Mouse (Mus musculus) MEL (cell line): ENCODE results near the gene Vstm5. TPM values are rescaled to one million over a fixed set of nuclear protein-coding genes. Genes with fewer than 3 reads are reported as not detected.

Experiments used
- DNase-seq: peaks from one replicate; pipeline ENCODE4 v3.0.0; 2011; ENCODE audit warnings: low read depth, low spot score
- H3K27ac ChIP-seq: 2 replicates; pipeline ENCODE4 v1.5.1; 2012; ENCODE audit warnings: low read depth, mild to moderate bottlenecking, control low read depth, low read length, moderate library complexity; ENCODE audit not compliant: control insufficient read depth
- H3K27me3 ChIP-seq, 2 experiments: fragments of 150-350 bp in 1 of 2; sonication (generic) in 1 of 2; 2 replicates each; pipeline ENCODE4 v1.6.1; 2012; ENCODE audit warnings: low read length in 2 of 2, mild to moderate bottlenecking in 2 of 2, improper control_type of control experiment in 1 of 2, moderate library complexity in 1 of 2; ENCODE audit not compliant: insufficient read depth in 2 of 2, control insufficient read depth in 1 of 2
- H3K36me3 ChIP-seq, 2 experiments: 2 replicates each; pipeline ENCODE4 v1.6.1; 2012 to 2014; ENCODE audit warnings: low read length in 2 of 2, improper control_type of control experiment in 1 of 2, inconsistent platforms in 1 of 2, mild to moderate bottlenecking in 1 of 2; ENCODE audit not compliant: insufficient read depth in 2 of 2, control insufficient read depth in 1 of 2
- H3K4me1 ChIP-seq, 2 experiments: fragments of 150-350 bp in 1 of 2; sonication (generic) in 1 of 2; 2 replicates each; pipeline ENCODE4 v1.6.1; 2012; ENCODE audit warnings: low read length in 2 of 2, improper control_type of control experiment in 1 of 2, mild to moderate bottlenecking in 1 of 2; ENCODE audit not compliant: insufficient read depth in 2 of 2, control insufficient read depth in 1 of 2
- H3K4me3 ChIP-seq, 2 experiments: fragments of 150-350 bp in 1 of 2; sonication (generic) in 1 of 2; 2 replicates each; pipeline ENCODE4 v1.5.1; 2012; ENCODE audit warnings: low read depth in 2 of 2, low read length in 2 of 2, mild to moderate bottlenecking in 2 of 2, moderate library complexity in 2 of 2, control low read depth in 1 of 2, improper control_type of control experiment in 1 of 2; ENCODE audit not compliant: control insufficient read depth in 1 of 2, insufficient read depth in 1 of 2
- H3K79me2 ChIP-seq: 2 replicates; pipeline ENCODE4 v1.6.1; 2012; ENCODE audit warnings: mild to moderate bottlenecking, low read length, moderate library complexity; ENCODE audit not compliant: control insufficient read depth, poor library complexity, insufficient read depth
- H3K9ac ChIP-seq: 2 replicates; pipeline ENCODE4 v1.6.1; 2012; ENCODE audit warnings: low read depth, mild to moderate bottlenecking, control low read depth, low read length, moderate library complexity; ENCODE audit not compliant: control insufficient read depth, poor library complexity, severe bottlenecking
- H3K9me3 ChIP-seq: fragments of 150-350 bp; sonication (generic); replicated peaks from 2 replicates; pipeline ENCODE4 v1.6.1; 2012; ENCODE audit warnings: mild to moderate bottlenecking, low read length, improper control_type of control experiment, moderate library complexity; ENCODE audit not compliant: insufficient read depth
- BHLHE40 ChIP-seq: IDR thresholded peaks from 2 replicates; pipeline ENCODE4 v1.6.1; 2012; ENCODE audit warnings: low read depth, mild to moderate bottlenecking, inconsistent platforms, low read length, improper control_type of control experiment, borderline replicate concordance
- CTCF ChIP-seq, 3 experiments: IDR thresholded peaks in 2 of 3; conservative IDR thresholded peaks in 1 of 3; 2 replicates each; pipeline ENCODE4 v1.5.1; 2011 to 2012; ENCODE audit warnings: low read length in 3 of 3, low read depth in 2 of 3, mild to moderate bottlenecking in 2 of 3, improper control_type of control experiment in 1 of 3, inconsistent platforms in 1 of 3, mixed read lengths in 1 of 3, moderate library complexity in 1 of 3; ENCODE audit not compliant: control insufficient read depth in 1 of 3, insufficient read depth in 1 of 3, poor library complexity in 1 of 3, severe bottlenecking in 1 of 3
- E2F4 ChIP-seq: IDR thresholded peaks from 2 replicates; pipeline ENCODE4 v1.6.1; 2011; ENCODE audit warnings: low read depth, low read length, improper control_type of control experiment, borderline replicate concordance
- EP300 ChIP-seq, 2 experiments: IDR thresholded peaks; 2 replicates each; pipeline ENCODE4 v1.6.1; 2011; ENCODE audit warnings: improper control_type of control experiment in 2 of 2, low read length in 2 of 2, low read depth in 1 of 2, mild to moderate bottlenecking in 1 of 2
- ETS1 ChIP-seq: IDR thresholded peaks from 2 replicates; pipeline ENCODE4 v1.6.1; 2012; ENCODE audit warnings: low read depth, mild to moderate bottlenecking, inconsistent platforms, low read length, improper control_type of control experiment, moderate library complexity
- JUND ChIP-seq: IDR thresholded peaks from 2 replicates; pipeline ENCODE4 v1.6.1; 2011; ENCODE audit warnings: low read depth, mild to moderate bottlenecking, improper control_type of control experiment, low read length
- KAT2A ChIP-seq: conservative IDR thresholded peaks from 2 replicates; pipeline ENCODE4 v1.6.1; 2012; ENCODE audit warnings: low read depth, low read length, improper control_type of control experiment, inconsistent platforms
- MAFK ChIP-seq: IDR thresholded peaks from 2 replicates; pipeline ENCODE4 v1.6.1; 2011; ENCODE audit warnings: low read depth, mild to moderate bottlenecking, low read length, improper control_type of control experiment, borderline replicate concordance
- MAX ChIP-seq: IDR thresholded peaks from 2 replicates; pipeline ENCODE4 v1.6.1; 2011; ENCODE audit warnings: low read length, improper control_type of control experiment
- MAZ ChIP-seq: IDR thresholded peaks from 2 replicates; pipeline ENCODE4 v1.6.1; 2012; ENCODE audit warnings: low read depth, mild to moderate bottlenecking, inconsistent platforms, low read length, improper control_type of control experiment
- MXI1 ChIP-seq: IDR thresholded peaks from 2 replicates; pipeline ENCODE4 v1.6.1; 2011; ENCODE audit warnings: mild to moderate bottlenecking, low read depth, low read length, improper control_type of control experiment
- MYB ChIP-seq: IDR thresholded peaks from 2 replicates; pipeline ENCODE4 v1.6.1; 2011; ENCODE audit warnings: mild to moderate bottlenecking, low read depth, low read length, improper control_type of control experiment
- NELFE ChIP-seq: IDR thresholded peaks from 2 replicates; pipeline ENCODE4 v1.6.1; 2011; ENCODE audit warnings: low read depth, low read length, improper control_type of control experiment
- POLR2A ChIP-seq, 2 experiments: IDR thresholded peaks; 2 replicates each; pipeline ENCODE4 v1.6.1; 2011 to 2012; ENCODE audit warnings: low read length in 2 of 2, mild to moderate bottlenecking in 2 of 2, control low read depth in 1 of 2, improper control_type of control experiment in 1 of 2, low read depth in 1 of 2, moderate library complexity in 1 of 2; ENCODE audit not compliant: control insufficient read depth in 1 of 2, insufficient read depth in 1 of 2, poor library complexity in 1 of 2
- RCOR1 ChIP-seq: IDR thresholded peaks from 2 replicates; pipeline ENCODE4 v1.6.1; 2012; ENCODE audit warnings: low read depth, mild to moderate bottlenecking, inconsistent platforms, low read length, improper control_type of control experiment
- SIN3A ChIP-seq: IDR thresholded peaks from 2 replicates; pipeline ENCODE4 v1.6.1; 2012; ENCODE audit warnings: low read length, improper control_type of control experiment, inconsistent platforms
- TAL1 ChIP-seq: IDR thresholded peaks from 2 replicates; pipeline ENCODE4 v1.6.1; 2012; ENCODE audit warnings: mild to moderate bottlenecking, inconsistent platforms, low read length, moderate library complexity, mixed read lengths
- USF2 ChIP-seq, 2 experiments: IDR thresholded peaks; 2 replicates each; pipeline ENCODE4 v1.6.1; 2011 to 2012; ENCODE audit warnings: improper control_type of control experiment in 2 of 2, low read length in 2 of 2, borderline replicate concordance in 1 of 2, inconsistent platforms in 1 of 2, low read depth in 1 of 2, mild to moderate bottlenecking in 1 of 2; ENCODE audit not compliant: insufficient read depth in 1 of 2
- ZC3H11A ChIP-seq: IDR thresholded peaks from 2 replicates; pipeline ENCODE4 v1.6.1; 2012; ENCODE audit warnings: low read depth, mild to moderate bottlenecking, inconsistent platforms, low read length, improper control_type of control experiment
- polyA plus RNA-seq, 2 experiments: library from polyadenylated mRNA; stranded (reverse) in 1 of 2; unstranded in 1 of 2; fragments of >175 nt in 1 of 2; fragments of >200 nt in 1 of 2; gene quantifications; 2 replicates each; pipeline versions ENCODE4 v1.2.1 to v1.2.4; 2012; ENCODE audit warnings: low replicate concordance in 2 of 2, low read depth in 1 of 2; ENCODE audit not compliant: insufficient read length in 2 of 2, insufficient read depth in 1 of 2, missing spikeins in 1 of 2
- total RNA-seq: library from RNA; depleted of rRNA; stranded (reverse); fragments of 300-350 nt; gene quantifications from 2 replicates; pipeline ENCODE4 v1.2.3, GENCODE M21; 2012

The Vstm5 gene
- total and polyA plus RNA-seq, 3 experiments, result 23.5 to 27.0 TPM; not detected in 1

- Histone ChIP-seq H3K36me3 (peaks cover 0 to 41% of the 10 kb centered on the region in 2 experiments; a peak in 2 of 4 replicates), H3K9ac (no peak overlapping the region)
- TF ChIP-seq KAT2A (no peak), MAFK (no peak), MYB (no peak), ETS1 (no peak), EP300 (IDR thresholded peaks at IDR 0.05; ENCODE audit: low read depth in 1 of 2, low read length in 2 of 2) (no peak), TAL1 (no peak), MXI1 (no peak), NELFE (no peak), ZC3H11A (no peak), MAZ (no peak), SIN3A (no peak), MAX (no peak), USF2 (IDR thresholded peaks at IDR 0.05; ENCODE audit: borderline replicate concordance in 1 of 2, insufficient read depth in 1 of 2, low read depth in 1 of 2, low read length in 2 of 2) (no peak), CTCF (IDR thresholded peaks at IDR 0.05 in 2 of 3, conservative IDR thresholded peaks at IDR 0.05 in 1 of 3; ENCODE audit: control insufficient read depth in 1 of 3, insufficient read depth in 1 of 3, low read depth in 2 of 3, low read length in 3 of 3, poor library complexity in 1 of 3, severe bottlenecking in 1 of 3) (no peak), E2F4 (no peak), BHLHE40 (no peak), JUND (no peak), RCOR1 (no peak)
- TF ChIP-seq, all 39 proteins: peak for 0
Observed at GRCm38 (mm10) chr9:15261980-15262379, 23.1 kb downstream of the Vstm5 start.

GRCm38 (mm10) chr9:15263487-15263886 is 24.6 kb downstream of the Vstm5 start:
- Histone ChIP-seq H3K4me3 (no peak overlapping the region), H3K9me3 (no peaks in the 10 kb centered on the region), H3K27me3 (no peaks in the 10 kb centered on the region), H3K36me3 (peaks cover 0 to 55% of the 10 kb centered on the region in 2 experiments; a peak in 2 of 4 replicates), H3K9ac (no peak overlapping the region)
- DNase-seq, result no peak
- TF ChIP-seq USF2 (IDR thresholded peaks at IDR 0.05; ENCODE audit: borderline replicate concordance in 1 of 2, insufficient read depth in 1 of 2, low read depth in 1 of 2, low read length in 2 of 2), result no peak
- TF ChIP-seq POLR2A (IDR thresholded peaks at IDR 0.05; ENCODE audit: control insufficient read depth in 1 of 2, insufficient read depth in 1 of 2, low read depth in 1 of 2, low read length in 2 of 2, poor library complexity in 1 of 2), result 0 out of 4 replicates have a peak, but pooled peaks of 1 of the 2 experiments have one; percentile 15
- TF ChIP-seq, all 39 proteins: peak for 1
- no peaks in the 10 kb centered on the region for H3K4me1 ChIP-seq
- no peak overlapping the region for H3K27ac ChIP-seq
- no peaks in the 10 kb centered on the region for H3K79me2 ChIP-seq

More at GRCm38 (mm10) chr9:15261980-15262379, 23.1 kb downstream of the Vstm5 start:
- Histone ChIP-seq H3K79me2 (no peaks in the 10 kb centered on the region), H3K27me3 (no peaks in the 10 kb centered on the region), H3K9me3 (no peaks in the 10 kb centered on the region), H3K4me1 (no peaks in the 10 kb centered on the region), H3K4me3 (no peak overlapping the region), H3K27ac (no peak overlapping the region)
- DNase-seq, result no peak
